Comparison of ENCODE assay signal across 22 mouse cellular contexts in genomic region chr16:51650100-51650499, GRCm38 (mm10).
A peak's percentile ranks its signal among the peaks of the same experiment; 100 is the strongest.
DNase-seq lines count a peak whose midpoint lies in the region; ATAC-seq lines count a peak whose summit lies in the region.
"Had no signal": no experiment of that assay in that cellular context is flagged by ENCODE, and none has a peak within 500 bp of the region (broad histone marks: within the 10 kb centered on the region; RNA-seq: fewer than 3 reads in every experiment).

No protein-coding gene starts in this region.

- H3K4me3 ChIP-seq in forebrain, embryonic 12.5 days (replicated peaks) = no peak overlapping the region
- H3K4me3 ChIP-seq in forebrain, embryonic 13.5 days = no peak overlapping the region
- H3K4me3 ChIP-seq in midbrain, embryonic 13.5 days (replicated peaks) = no peak overlapping the region
- H3K4me3 ChIP-seq in midbrain, embryonic 15.5 days = no peak overlapping the region
- H3K4me3 ChIP-seq: embryonic facial prominence, embryonic 10.5 days; forebrain, embryonic 15.5 days; heart, embryonic 10.5 days; heart, embryonic 15.5 days; hindbrain, embryonic 15.5 days had no signal

- H3K27ac ChIP-seq in forebrain, embryonic 12.5 days = no peak overlapping the region
- no peak overlapping the region for H3K27ac ChIP-seq in forebrain, embryonic 13.5 days
- no peak overlapping the region for H3K27ac ChIP-seq in midbrain, embryonic 13.5 days
- H3K27ac ChIP-seq in midbrain, embryonic 15.5 days = no peak overlapping the region
- H3K27ac ChIP-seq: embryonic facial prominence, embryonic 10.5 days; forebrain, embryonic 15.5 days; heart, embryonic 10.5 days; heart, embryonic 15.5 days; hindbrain, embryonic 15.5 days had no signal

- H3K36me3 ChIP-seq in forebrain, embryonic 12.5 days (replicated peaks) = no peaks in the 10 kb centered on the region
- H3K36me3 ChIP-seq in forebrain, embryonic 13.5 days (ENCODE audit: poor library complexity, severe bottlenecking) = no peaks in the 10 kb centered on the region
- no peaks in the 10 kb centered on the region for H3K36me3 ChIP-seq in midbrain, embryonic 13.5 days
- no peaks in the 10 kb centered on the region for H3K36me3 ChIP-seq in midbrain, embryonic 15.5 days (replicated peaks)
- H3K36me3 ChIP-seq: embryonic facial prominence, embryonic 10.5 days; forebrain, embryonic 15.5 days; heart, embryonic 10.5 days; heart, embryonic 15.5 days; hindbrain, embryonic 15.5 days had no signal

- 0 out of 2 replicates have a peak, but pooled peaks have one; percentile 30 for ATAC-seq in forebrain, embryonic 12.5 days (ENCODE audit: low FRiP score)
- no peak for ATAC-seq in forebrain, embryonic 13.5 days
- ATAC-seq in midbrain, embryonic 13.5 days = 0 out of 2 replicates have a peak, but pooled peaks have one; percentile 40
- no peak for ATAC-seq in midbrain, embryonic 15.5 days (replicated peaks)
- ATAC-seq: activated CD4-positive, CD25-positive, alpha-beta regulatory T cell, adult 4 months; CD4-positive, CD25-positive, alpha-beta regulatory T cell, adult 4 months; forebrain, embryonic 15.5 days; intestine, embryonic 16.5 days; Patski had no signal

- WGBS in forebrain, embryonic 12.5 days = 71% methylated on average over 5 of the region's 5 CpGs
- WGBS in forebrain, embryonic 13.5 days = 80% methylated on average over 5 of the region's 5 CpGs
- 62% methylated on average over 5 of the region's 5 CpGs for WGBS in midbrain, embryonic 13.5 days
- WGBS in midbrain, embryonic 15.5 days = 55% methylated on average over 5 of the region's 5 CpGs

- peak; percentile 29 to 52 for DNase-seq in adrenal gland, adult (ENCODE audit: inconsistent age in 2 of 2, low spot score in 1 of 2)
- DNase-seq in adrenal gland, postnatal 10 days = no peak
- DNase-seq in brain, adult 2 months (ENCODE audit: low read depth, low spot score) = peak; percentile 16
- DNase-seq in gastrocnemius, postnatal 10 days = no peak
- DNase-seq: B cell, adult 2 months; cerebellum, adult 2 months; cerebellum, postnatal 10 days; heart, adult 18-20 months; heart, postnatal 14 days had no signal

- no peaks in the 10 kb centered on the region for H3K9me3 ChIP-seq in forebrain, embryonic 12.5 days
- H3K9me3 ChIP-seq in forebrain, embryonic 13.5 days (replicated peaks) = no peaks in the 10 kb centered on the region
- H3K9me3 ChIP-seq in midbrain, embryonic 13.5 days = no peaks in the 10 kb centered on the region
- no peaks in the 10 kb centered on the region for H3K9me3 ChIP-seq in midbrain, embryonic 15.5 days
- H3K9me3 ChIP-seq: embryonic facial prominence, embryonic 10.5 days; forebrain, embryonic 15.5 days; heart, embryonic 10.5 days; heart, embryonic 15.5 days; hindbrain, embryonic 15.5 days had no signal

- H3K27me3 ChIP-seq in forebrain, embryonic 12.5 days = no peaks in the 10 kb centered on the region
- H3K27me3 ChIP-seq in forebrain, embryonic 13.5 days = no peaks in the 10 kb centered on the region
- H3K27me3 ChIP-seq in midbrain, embryonic 13.5 days = no peaks in the 10 kb centered on the region
- H3K27me3 ChIP-seq in midbrain, embryonic 15.5 days (replicated peaks) = no peaks in the 10 kb centered on the region
- H3K27me3 ChIP-seq: forebrain, embryonic 15.5 days; heart, embryonic 15.5 days; hindbrain, embryonic 15.5 days; Patski had no signal

- no peak overlapping the region for H3K4me2 ChIP-seq in forebrain, embryonic 12.5 days
- H3K4me2 ChIP-seq in forebrain, embryonic 13.5 days = no peak overlapping the region
- H3K4me2 ChIP-seq in midbrain, embryonic 13.5 days (replicated peaks) = no peak overlapping the region
- H3K4me2 ChIP-seq in midbrain, embryonic 15.5 days = no peak overlapping the region
- H3K4me2 ChIP-seq: forebrain, embryonic 15.5 days; heart, embryonic 15.5 days; hindbrain, embryonic 15.5 days had no signal

- H3K9ac ChIP-seq in forebrain, embryonic 12.5 days = no peak overlapping the region
- H3K9ac ChIP-seq in forebrain, embryonic 13.5 days = no peak overlapping the region
- H3K9ac ChIP-seq in midbrain, embryonic 13.5 days (replicated peaks) = no peak overlapping the region
- no peak overlapping the region for H3K9ac ChIP-seq in midbrain, embryonic 15.5 days
- H3K9ac ChIP-seq: forebrain, embryonic 15.5 days; heart, embryonic 15.5 days; hindbrain, embryonic 15.5 days had no signal

- no peaks in the 10 kb centered on the region for H3K4me1 ChIP-seq in forebrain, embryonic 12.5 days
- H3K4me1 ChIP-seq in forebrain, embryonic 13.5 days = no peaks in the 10 kb centered on the region
- H3K4me1 ChIP-seq in midbrain, embryonic 13.5 days (replicated peaks) = no peaks in the 10 kb centered on the region
- no peaks in the 10 kb centered on the region for H3K4me1 ChIP-seq in midbrain, embryonic 15.5 days
- H3K4me1 ChIP-seq: embryonic facial prominence, embryonic 10.5 days; forebrain, embryonic 15.5 days; heart, embryonic 10.5 days; heart, embryonic 15.5 days; hindbrain, embryonic 15.5 days had no signal

Comparison
In these comparisons a context has a peak if more than half of its experiments do, and no peak if none do; other contexts are left out.
1. DNase-seq: peak in adrenal gland, adult (2 of 2) and brain, adult 2 months (single experiment); none in adrenal gland, postnatal 10 days (single experiment) and gastrocnemius, postnatal 10 days (single experiment).
2. ATAC-seq: peak in forebrain, embryonic 12.5 days (single experiment) and midbrain, embryonic 13.5 days (single experiment); none in forebrain, embryonic 13.5 days (single experiment) and midbrain, embryonic 15.5 days (single experiment).